Mouse (Mus musculus) liver, embryonic 11.5 days (tissue): ENCODE measurements around the gene Nav2. TPM values are rescaled to one million over a fixed set of nuclear protein-coding genes. Genes with fewer than 3 reads are reported as not detected.

ENCODE experiments used
- ATAC-seq: fragments of 200-750 bp; cut with Nextera tagmentation; replicated peaks from 2 replicates; pipeline ENCODE4 v1.8.0; 2017; ENCODE audit warnings: moderate number of reproducible peaks, mild to moderate bottlenecking, moderate TSS enrichment, moderate library complexity; ENCODE audit not compliant: low FRiP score
- DNase-seq: peaks from one replicate; pipeline ENCODE4 v3.0.0-alpha.2; 2017; ENCODE audit warnings: low spot score
- H3K27ac ChIP-seq: fragments of 300-500 bp; sonication (generic); 2 replicates; pipeline ENCODE4 v1.5.1; 2014; ENCODE audit warnings: mild to moderate bottlenecking, low read depth, low read length, control low read depth
- H3K27me3 ChIP-seq: fragments of 300-500 bp; sonication (generic); replicated peaks from 2 replicates; pipeline ENCODE4 v1.6.1; 2014; ENCODE audit warnings: low read length, mixed read lengths; ENCODE audit not compliant: control insufficient read depth, insufficient read depth
- H3K36me3 ChIP-seq: fragments of 300-500 bp; sonication (generic); 2 replicates; pipeline ENCODE4 v1.6.1; 2014; ENCODE audit warnings: mild to moderate bottlenecking, low read length, moderate library complexity, mixed read lengths; ENCODE audit not compliant: control insufficient read depth, insufficient read depth
- H3K4me1 ChIP-seq: fragments of 300-500 bp; sonication (generic); replicated peaks from 2 replicates; pipeline ENCODE4 v1.6.1; 2014; ENCODE audit warnings: low read length, mixed read lengths; ENCODE audit not compliant: control insufficient read depth, insufficient read depth
- H3K4me2 ChIP-seq: fragments of 300-500 bp; sonication (generic); 2 replicates; pipeline ENCODE4 v1.6.1; 2014; ENCODE audit warnings: mild to moderate bottlenecking, control low read depth, moderate library complexity
- H3K4me3 ChIP-seq: fragments of 300-500 bp; sonication (generic); 2 replicates; pipeline ENCODE4 v1.5.1; 2014; ENCODE audit warnings: low read depth, low read length, control low read depth
- H3K9ac ChIP-seq: fragments of 300-500 bp; sonication (generic); 2 replicates; pipeline ENCODE4 v1.6.1; 2014; ENCODE audit warnings: low read depth, low read length, control low read depth
- H3K9me3 ChIP-seq: fragments of 300-500 bp; sonication (generic); 2 replicates; pipeline ENCODE4 v1.6.1; 2016; ENCODE audit warnings: low read length, inconsistent platforms, mixed read lengths; ENCODE audit not compliant: control insufficient read depth
- WGBS: fragments of 180-500 bp; shearing (Covaris S2); extraction: QIAGEN DNeasy Blood & Tissue Kit; methylation state at CpG from one replicate; pipeline ENCODE4 v1.1.7; 2014; 5-methylcytosine and 5-hydroxymethylcytosine counted together
- polyA plus RNA-seq: library from polyadenylated mRNA; unstranded; fragments of >200 nt; fragmentation: Nextera tagmentation; extraction: Ambion mirVana; gene quantifications from 2 replicates; pipeline ENCODE4 v1.2.1, GENCODE M21; 2014

Nav2 gene
- polyA plus RNA-seq, 1 experiment from 2014 or later: 6.2 TPM

DNA sequence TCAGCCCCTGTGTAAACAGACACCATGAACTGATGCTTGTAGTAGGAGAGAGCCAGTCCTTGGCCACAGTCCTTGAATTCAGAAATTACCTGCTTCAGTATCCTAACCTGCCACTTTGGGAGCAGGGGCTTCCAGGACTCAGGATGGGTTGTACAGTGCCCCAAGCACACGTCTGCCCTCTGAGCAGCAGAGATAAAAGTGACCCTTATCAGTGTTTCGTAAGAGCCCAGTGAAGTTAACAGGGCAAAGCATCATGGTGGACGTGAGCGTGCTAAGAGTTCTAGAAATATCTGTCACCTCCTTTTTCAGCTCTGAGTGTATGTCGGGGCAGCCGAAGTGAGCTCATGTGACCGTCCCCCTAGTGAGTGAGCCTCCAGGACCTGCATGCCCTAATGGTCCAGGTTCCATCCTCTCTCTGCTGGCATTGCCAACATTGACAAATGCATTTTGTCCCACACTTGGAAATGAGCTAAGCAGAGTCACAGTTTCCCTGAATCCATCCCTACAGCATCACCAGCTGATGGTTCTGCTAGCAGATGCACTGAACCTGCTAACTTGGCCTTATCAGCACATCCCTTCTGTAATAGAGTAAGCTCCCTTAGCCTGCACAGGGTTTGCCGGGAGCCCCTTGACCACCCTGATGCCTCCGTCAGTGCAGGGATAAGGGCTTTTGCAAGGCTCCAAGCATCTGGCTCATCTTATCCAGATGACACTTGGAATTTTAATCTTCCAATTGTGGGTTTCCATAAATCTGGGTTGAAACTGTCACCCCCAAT is 418.6 kb downstream of the Nav2 start:
- H3K27me3 ChIP-seq: no peaks in the 10 kb centered on the region
- WGBS: 47% methylated on average over 9 of the region's 9 CpGs
- H3K4me1 ChIP-seq: peaks cover 24% of the 10 kb centered on the region
- H3K9me3 ChIP-seq: no peaks in the 10 kb centered on the region
- no peaks in the 10 kb centered on the region for H3K36me3 ChIP-seq
- H3K9ac ChIP-seq: no peak overlapping the region
- peak; percentile 78 for ATAC-seq
- H3K4me2 ChIP-seq: 0 out of 2 replicates have a peak overlapping the region, but pooled peaks have one; percentile 6
- no peak for DNase-seq
- 0 out of 2 replicates have a peak overlapping the region, but pooled peaks have one; percentile 13 for H3K27ac ChIP-seq
- no peak overlapping the region for H3K4me3 ChIP-seq

DNA sequence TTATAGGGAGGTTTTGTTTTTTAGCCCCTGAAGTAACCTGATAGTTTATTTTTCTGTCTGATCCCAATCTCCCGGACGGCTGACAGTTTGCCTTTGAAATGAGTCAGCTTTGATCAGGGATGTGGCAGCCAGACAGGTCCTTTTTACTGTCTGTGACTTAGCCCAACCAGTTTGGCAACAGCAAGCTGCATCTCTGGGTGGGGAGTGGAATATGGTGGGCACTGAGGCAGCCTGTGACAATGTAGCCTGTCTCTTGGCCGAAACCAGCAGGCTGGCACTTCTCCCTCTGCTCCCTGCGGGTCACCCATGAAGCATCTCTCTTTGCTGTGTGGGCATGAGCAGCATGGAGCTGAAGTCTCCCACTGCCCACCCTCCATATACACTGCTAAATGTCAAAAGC is 421.7 kb downstream of the Nav2 start:
- Histone ChIP-seq H3K9ac (no peak overlapping the region), H3K27me3 (no peaks in the 10 kb centered on the region), H3K9me3 (no peaks in the 10 kb centered on the region), H3K36me3 (no peaks in the 10 kb centered on the region), H3K27ac (no peak overlapping the region), H3K4me3 (no peak overlapping the region), H3K4me2 (no peak overlapping the region), H3K4me1 (peaks cover 20% of the 10 kb centered on the region)
- no peak for DNase-seq
- 69% methylated on average over 4 of the region's 4 CpGs for WGBS
- no peak for ATAC-seq

DNA sequence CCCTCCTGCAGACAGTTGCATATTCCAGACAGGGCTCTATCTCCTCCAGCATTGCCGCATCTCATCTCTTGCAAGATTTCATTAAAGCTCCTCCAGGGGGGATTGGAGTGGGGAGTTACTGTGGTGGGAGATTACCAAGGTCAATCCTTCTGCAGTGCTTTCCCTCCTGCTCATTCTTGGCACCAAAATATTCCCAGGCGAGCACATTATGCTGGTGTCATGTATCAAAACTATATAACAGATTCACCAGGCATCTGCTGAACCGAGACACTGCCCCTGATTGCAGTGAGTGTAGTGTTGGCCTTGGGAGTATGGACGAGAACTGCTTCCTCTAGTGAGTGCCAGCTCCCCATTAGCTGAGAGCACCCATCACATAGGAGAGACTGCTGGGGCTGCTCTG is 423.4 kb downstream of the Nav2 start:
- no peaks in the 10 kb centered on the region for H3K36me3 ChIP-seq
- WGBS: 51% methylated on average over 4 of the region's 4 CpGs
- DNase-seq (no peak), ATAC-seq (no peak; the same call in 1 of the 2 replicates)
- no peaks in the 10 kb centered on the region for H3K9me3 ChIP-seq
- no peak overlapping the region for H3K9ac ChIP-seq
- no peak overlapping the region for H3K4me3 ChIP-seq
- no peaks in the 10 kb centered on the region for H3K27me3 ChIP-seq
- no peak overlapping the region for H3K4me2 ChIP-seq
- H3K4me1 ChIP-seq: peaks cover 9% of the 10 kb centered on the region
- H3K27ac ChIP-seq: no peak overlapping the region

DNA sequence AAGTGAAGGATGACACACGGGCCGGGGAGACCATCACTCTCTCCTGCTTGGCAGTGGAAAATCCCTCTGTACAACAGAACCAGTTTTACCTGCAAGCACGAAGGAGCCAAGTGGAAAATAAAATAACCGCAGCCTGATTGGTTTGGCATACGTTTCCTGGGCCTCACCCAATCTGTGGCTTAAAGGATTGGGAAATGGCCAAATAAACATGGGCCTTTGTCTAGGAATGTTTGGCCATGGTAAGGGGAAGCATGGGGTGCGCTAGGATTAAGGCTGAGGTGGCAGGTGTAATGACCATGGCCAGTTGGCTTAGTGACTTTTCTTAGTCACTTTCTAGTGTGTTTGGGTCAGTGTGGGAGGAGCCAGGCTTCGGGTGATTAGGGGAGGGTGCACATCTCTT is 424.1 kb downstream of the Nav2 start:
- no peak overlapping the region for H3K4me2 ChIP-seq
- 77% methylated on average over 7 of the region's 7 CpGs for WGBS

DNA sequence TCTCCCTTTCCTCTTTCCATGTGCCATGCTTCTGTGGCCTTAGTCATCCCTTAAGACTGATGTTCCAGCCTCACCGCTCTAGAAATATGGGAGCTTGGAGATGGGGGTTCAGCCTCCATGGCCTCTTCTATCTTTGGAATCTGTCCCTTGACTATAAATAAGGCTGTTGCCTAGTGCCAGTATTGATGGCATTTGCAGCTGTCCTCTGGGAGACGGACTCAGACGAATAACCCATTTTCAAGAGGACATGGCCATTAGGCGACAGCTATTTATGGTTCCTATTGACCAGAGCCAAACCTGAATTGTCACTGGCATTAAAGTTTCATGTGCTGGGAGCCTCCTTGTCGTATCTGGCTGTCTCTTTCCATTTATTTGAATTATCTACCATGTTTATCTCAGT is 425.6 kb downstream of the Nav2 start:
- H3K9me3 ChIP-seq: no peaks in the 10 kb centered on the region
- DNase-seq (no peak), ATAC-seq (no peak)
- no peaks in the 10 kb centered on the region for H3K36me3 ChIP-seq
- no peak overlapping the region for H3K4me2 ChIP-seq
- 77% methylated on average over 5 of the region's 5 CpGs for WGBS
- no peak overlapping the region for H3K9ac ChIP-seq
- no peaks in the 10 kb centered on the region for H3K27me3 ChIP-seq
- peaks cover 6% of the 10 kb centered on the region; the same call in 1 of the 2 replicates for H3K4me1 ChIP-seq
- H3K27ac ChIP-seq: no peak overlapping the region
- H3K4me3 ChIP-seq: no peak overlapping the region

More for the DNA sequence above, 424.1 kb downstream of the Nav2 start:
- ATAC-seq: no peak
- Histone ChIP-seq H3K27ac (no peak overlapping the region), H3K36me3 (no peaks in the 10 kb centered on the region), H3K27me3 (no peaks in the 10 kb centered on the region), H3K9me3 (no peaks in the 10 kb centered on the region), H3K4me3 (no peak overlapping the region), H3K4me1 (peaks cover 3% of the 10 kb centered on the region), H3K9ac (no peak overlapping the region)
- DNase-seq: no peak

DNA sequence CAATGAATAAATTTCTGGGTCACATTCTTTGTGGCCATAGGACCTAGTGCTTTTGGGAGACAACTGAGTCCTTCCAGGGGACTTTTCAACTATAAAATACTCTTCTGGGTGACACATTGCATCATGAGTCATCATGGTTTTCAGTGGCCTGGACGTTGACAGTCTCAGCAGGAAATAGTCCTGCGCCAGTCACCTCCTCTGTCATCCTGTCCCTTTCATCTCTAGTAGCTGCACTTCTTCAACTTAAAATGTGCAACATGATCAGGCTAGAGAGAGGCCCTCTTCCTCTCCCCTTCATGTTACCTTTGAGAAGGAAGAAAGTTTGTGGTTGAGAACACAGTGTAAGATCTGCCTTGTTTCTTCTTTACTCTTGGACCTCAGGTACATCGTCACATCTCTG is 426.5 kb downstream of the Nav2 start:
- H3K9ac ChIP-seq: no peak overlapping the region
- DNase-seq (no peak), ATAC-seq (no peak)
- H3K4me1 ChIP-seq: peaks cover 6% of the 10 kb centered on the region; the same call in 1 of the 2 replicates
- no peak overlapping the region for H3K4me2 ChIP-seq
- WGBS: 62% methylated on average over 3 of the region's 3 CpGs
- no peaks in the 10 kb centered on the region for H3K36me3 ChIP-seq
- H3K4me3 ChIP-seq: no peak overlapping the region
- no peaks in the 10 kb centered on the region for H3K9me3 ChIP-seq
- H3K27ac ChIP-seq: no peak overlapping the region
- no peaks in the 10 kb centered on the region for H3K27me3 ChIP-seq

DNA sequence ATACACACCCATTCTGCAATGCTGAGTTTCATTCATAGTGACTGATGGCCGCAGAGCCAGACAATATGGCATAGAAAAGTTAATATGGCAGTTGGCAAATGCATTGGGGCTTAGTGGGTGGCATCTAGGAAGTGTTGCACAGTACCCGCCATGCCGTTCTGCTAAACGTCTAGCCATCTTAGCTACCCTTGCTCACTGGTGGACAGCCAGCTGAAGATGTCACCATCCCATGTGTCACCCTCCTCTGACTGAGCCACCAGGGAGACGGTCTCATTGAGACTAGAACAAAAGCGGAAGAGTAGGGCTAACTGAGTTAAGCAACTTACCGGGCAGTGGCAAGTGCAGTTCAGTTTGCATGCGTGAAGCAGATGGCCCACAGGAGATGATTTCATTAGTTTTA is 428.2 kb downstream of the Nav2 start:
- no peaks in the 10 kb centered on the region for H3K36me3 ChIP-seq
- no peak overlapping the region for H3K9ac ChIP-seq
- no peak for DNase-seq
- H3K4me1 ChIP-seq: peaks cover 6% of the 10 kb centered on the region; the same call in 1 of the 2 replicates
- no peak overlapping the region for H3K4me3 ChIP-seq
- WGBS: 79% methylated on average over 8 of the region's 8 CpGs
- no peak overlapping the region for H3K27ac ChIP-seq
- no peak for ATAC-seq
- H3K27me3 ChIP-seq: no peaks in the 10 kb centered on the region
- no peak overlapping the region for H3K4me2 ChIP-seq
- H3K9me3 ChIP-seq: no peaks in the 10 kb centered on the region

DNA sequence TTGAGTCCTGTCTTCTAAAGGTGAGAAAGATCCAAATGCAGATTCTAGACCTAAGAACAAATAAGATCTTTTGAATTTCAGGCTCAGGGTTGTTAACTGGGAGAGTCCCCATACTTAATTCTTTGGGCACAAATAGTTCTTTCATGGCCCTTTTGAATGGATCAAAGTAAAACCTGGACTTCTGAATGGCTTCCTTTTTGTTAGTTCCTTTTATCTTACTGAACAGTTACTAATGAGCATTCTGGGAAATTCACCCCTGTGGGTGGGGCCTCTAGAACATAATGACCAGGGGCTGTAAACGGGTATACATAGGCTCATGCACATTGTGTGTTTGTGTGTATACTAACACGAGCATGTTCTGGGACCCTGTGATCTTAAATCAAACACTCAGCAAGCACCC is 429.2 kb downstream of the Nav2 start:
- H3K27ac ChIP-seq: no peak overlapping the region
- DNase-seq (no peak), ATAC-seq (no peak)
- no peaks in the 10 kb centered on the region for H3K36me3 ChIP-seq
- no peak overlapping the region for H3K4me3 ChIP-seq
- 43% methylated on average over 2 of the region's 2 CpGs for WGBS
- H3K9ac ChIP-seq: no peak overlapping the region
- H3K27me3 ChIP-seq: no peaks in the 10 kb centered on the region
- H3K9me3 ChIP-seq: no peaks in the 10 kb centered on the region
- peaks cover 3% of the 10 kb centered on the region; the same call in 1 of the 2 replicates for H3K4me1 ChIP-seq
- H3K4me2 ChIP-seq: no peak overlapping the region

DNA sequence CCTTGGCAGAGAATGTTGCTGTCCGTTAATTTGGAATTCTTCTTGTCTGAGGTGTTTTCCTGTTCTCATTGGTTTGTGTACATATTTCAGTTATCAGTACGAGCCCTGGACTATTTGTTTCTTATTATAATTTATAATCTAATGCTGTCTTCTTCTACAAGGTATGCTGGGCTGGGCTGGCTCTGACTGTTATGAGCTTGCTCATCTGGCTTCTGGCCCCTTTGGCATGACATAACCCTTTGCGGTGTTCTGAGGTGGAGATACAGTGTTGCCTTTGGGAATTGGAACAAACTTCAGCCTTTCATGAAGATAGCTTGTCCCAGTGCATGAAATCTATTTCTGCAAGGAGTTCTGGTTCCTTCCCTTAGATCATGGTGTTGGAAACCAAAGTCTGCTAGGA is 431.4 kb downstream of the Nav2 start:
- no peak overlapping the region for H3K4me3 ChIP-seq
- H3K9me3 ChIP-seq: no peaks in the 10 kb centered on the region
- no peak overlapping the region for H3K27ac ChIP-seq
- no peaks in the 10 kb centered on the region for H3K27me3 ChIP-seq
- no peaks in the 10 kb centered on the region for H3K36me3 ChIP-seq
- WGBS: 73% methylated on average over 3 of the region's 3 CpGs
- no peak overlapping the region for H3K4me2 ChIP-seq
- DNase-seq (no peak), ATAC-seq (no peak)
- H3K9ac ChIP-seq: no peak overlapping the region
- H3K4me1 ChIP-seq: peaks cover 3% of the 10 kb centered on the region; the same call in 1 of the 2 replicates
